ENCODE assay signal across 23 mouse cellular contexts in genomic region chr15:84126871-84127270, GRCm38 (mm10). TPM values are rescaled to one million over a fixed set of nuclear protein-coding genes. Genes with fewer than 3 reads are reported as not detected.
DNase-seq lines count a peak whose midpoint lies in the region; TF ChIP-seq lines count a peak whose summit lies in the region.
"Had no signal": no experiment of that assay in that cellular context is flagged by ENCODE, and none has a peak within 500 bp of the region (broad histone marks: within the 10 kb centered on the region; RNA-seq: fewer than 3 reads in every experiment).

No protein-coding gene starts in this region.

- H3K4me3 ChIP-seq in liver, adult 2 months (ENCODE audit: insufficient read depth, low read depth, low read length), result no peak overlapping the region
- no peak overlapping the region for H3K4me3 ChIP-seq in ES-Bruce4 (ENCODE audit: low read depth, low read length)
- H3K4me3 ChIP-seq in bone marrow, adult 2 months (replicated peaks; ENCODE audit: control insufficient read depth, low read depth, low read length), result no peak overlapping the region
- H3K4me3 ChIP-seq in megakaryocyte, embryonic 14.5 days (replicated peaks), result peak overlapping the region; percentile 42
- H3K4me3 ChIP-seq: embryonic facial prominence, embryonic 13.5 days; forebrain, embryonic 10.5 days; neural tube, embryonic 12.5 days had no signal

- no peak for TF ChIP-seq EP300 in ES-Bruce4 (IDR thresholded peaks at IDR 0.05; ENCODE audit: insufficient read depth, low read depth, low read length)

- 54% methylated on average over 5 of the region's 5 CpGs for WGBS in liver, adult 2 months
- 8% methylated on average over 5 of the region's 5 CpGs for WGBS in bone marrow, adult 2 months

- H3K9me3 ChIP-seq in ES-Bruce4 (replicated peaks; ENCODE audit: control insufficient read depth, insufficient read depth, low read length, poor library complexity, severe bottlenecking), result no peaks in the 10 kb centered on the region
- no peaks in the 10 kb centered on the region for H3K9me3 ChIP-seq in megakaryocyte, embryonic 14.5 days
- H3K9me3 ChIP-seq: embryonic facial prominence, embryonic 13.5 days; forebrain, embryonic 10.5 days; neural tube, embryonic 12.5 days had no signal

- H3K27me3 ChIP-seq in liver, adult 2 months (ENCODE audit: control insufficient read depth, insufficient read depth, low read length), result no peaks in the 10 kb centered on the region
- no peaks in the 10 kb centered on the region for H3K27me3 ChIP-seq in ES-Bruce4 (ENCODE audit: control insufficient read depth, insufficient read depth, low read length, poor library complexity, severe bottlenecking)
- H3K27me3 ChIP-seq in megakaryocyte, embryonic 14.5 days (replicated peaks), result peaks cover 52% of the 10 kb centered on the region
- H3K27me3 ChIP-seq: embryonic facial prominence, embryonic 13.5 days; neural tube, embryonic 12.5 days had no signal

- no peak for DNase-seq in liver, adult 2 months (ENCODE audit: extremely low read depth, low read depth, low spot score)
- no peak for DNase-seq in liver
- DNase-seq in left cerebral cortex, adult 11 months (ENCODE audit: low spot score), result no peak
- no peak for DNase-seq in T-cell, adult 2 months (ENCODE audit: low spot score)
- DNase-seq: adrenal gland, postnatal 10 days; heart, adult 18-20 months; lung, embryonic 14.5 days; midbrain, embryonic 14.5 days; retina, postnatal 1 day; thymus, postnatal 4 days had no signal

- TF ChIP-seq CTCF in liver, adult 2 months (IDR thresholded peaks at IDR 0.05; ENCODE audit: low read depth, low read length), result 0 out of 2 replicates have a peak, but pooled peaks have one; percentile 11
- TF ChIP-seq CTCF in ES-Bruce4 (IDR thresholded peaks at IDR 0.05; ENCODE audit: low read depth, low read length), result peak; percentile 72
- TF ChIP-seq CTCF in bone marrow, adult 2 months (IDR thresholded peaks at IDR 0.05; ENCODE audit: control insufficient read depth, insufficient read depth, low read length), result 0 out of 2 replicates have a peak, but pooled peaks have one; percentile 1

- no peak overlapping the region for H3K27ac ChIP-seq in liver, adult 2 months (replicated peaks; ENCODE audit: insufficient read depth, low read depth, low read length)
- H3K27ac ChIP-seq in ES-Bruce4 (ENCODE audit: insufficient read depth, low read length), result no peak overlapping the region
- H3K27ac ChIP-seq in bone marrow, adult 2 months (ENCODE audit: control insufficient read depth, insufficient read depth, low read depth, low read length, poor library complexity), result no peak overlapping the region; the same call in 1 of the 2 replicates
- H3K27ac ChIP-seq: embryonic facial prominence, embryonic 13.5 days; forebrain, embryonic 10.5 days; neural tube, embryonic 12.5 days had no signal

- peaks cover 6% of the 10 kb centered on the region; the same call in 1 of the 2 replicates for H3K4me1 ChIP-seq in liver, adult 2 months (ENCODE audit: control insufficient read depth, insufficient read depth, low read length)
- H3K4me1 ChIP-seq in ES-Bruce4 (ENCODE audit: control insufficient read depth, insufficient read depth, low read length), result no peaks in the 10 kb centered on the region
- no peaks in the 10 kb centered on the region; the same call in 1 of the 2 replicates for H3K4me1 ChIP-seq in bone marrow, adult 2 months (ENCODE audit: control insufficient read depth, insufficient read depth, low read length)
- H3K4me1 ChIP-seq in megakaryocyte, embryonic 14.5 days, result peaks cover 12% of the 10 kb centered on the region
- H3K4me1 ChIP-seq: embryonic facial prominence, embryonic 13.5 days; neural tube, embryonic 12.5 days had no signal

- no peak for TF ChIP-seq POLR2A in liver, adult 2 months (IDR thresholded peaks at IDR 0.05; ENCODE audit: extremely low read depth, insufficient read depth, low read length)
- no peak for TF ChIP-seq POLR2A in ES-Bruce4 (IDR thresholded peaks at IDR 0.05; ENCODE audit: insufficient read depth, low read length)
- no peak for TF ChIP-seq POLR2A in bone marrow, adult 2 months (IDR thresholded peaks at IDR 0.05; ENCODE audit: borderline replicate concordance, control insufficient read depth, low read depth, low read length)

- no peaks in the 10 kb centered on the region for H3K36me3 ChIP-seq in liver, adult 2 months (ENCODE audit: control insufficient read depth, insufficient read depth, low read length)
- no peaks in the 10 kb centered on the region for H3K36me3 ChIP-seq in ES-Bruce4 (ENCODE audit: control insufficient read depth, insufficient read depth, low read length, poor library complexity, severe bottlenecking)
- no peaks in the 10 kb centered on the region for H3K36me3 ChIP-seq in megakaryocyte, embryonic 14.5 days (replicated peaks; ENCODE audit: low read length)
- H3K36me3 ChIP-seq: embryonic facial prominence, embryonic 13.5 days; forebrain, embryonic 10.5 days; neural tube, embryonic 12.5 days had no signal

- no peaks in the 10 kb centered on the region for H3K79me2 ChIP-seq in liver, adult 2 months (ENCODE audit: control insufficient read depth, insufficient read depth, low read length)

- no peak overlapping the region for H3K9ac ChIP-seq in liver, adult 2 months (ENCODE audit: low read depth, low read length)
- H3K9ac ChIP-seq in ES-Bruce4 (ENCODE audit: low read depth, poor library complexity, severe bottlenecking), result no peak overlapping the region
- H3K9ac ChIP-seq: embryonic facial prominence, embryonic 13.5 days; lung, embryonic 14.5 days; neural tube, embryonic 12.5 days had no signal

RNA-seq across cellular contexts. Expression of gene Pnpla5, which starts 3.9 kb away (rescaled TPM):
- total RNA-seq in liver, adult 2 months (2014; rRNA removed), result 0.07 and 0.28 TPM in 2 replicates
- 0.13 TPM in 1 of 2 replicates, not detected in the other for polyA plus RNA-seq in liver, adult 2 months (2012; rRNA removed)
- polyA plus RNA-seq in ES-Bruce4 (2011; ENCODE audit: insufficient read depth, insufficient read length, low read depth, missing spikeins), result not detected in 2 replicates
- polyA plus RNA-seq in bone marrow, adult 2 months (2011; ENCODE audit: insufficient read depth, insufficient read length, low replicate concordance, missing spikeins), result not detected in 2 replicates
- polyA plus RNA-seq in megakaryocyte, embryonic 14.5 days (2012; ENCODE audit: insufficient read depth, low replicate concordance), result not detected in 2 replicates
- total RNA-seq: heart, adult 18-20 months; heart, postnatal 14 days; layer of hippocampus, postnatal 10 days; left cerebral cortex, postnatal 25 days had no signal
- polyA plus RNA-seq: embryonic facial prominence, embryonic 13.5 days; forebrain, embryonic 10.5 days; inflammation-experienced regulatory T-cells, adult 6 months; kidney, embryonic 14.5 days; lung, embryonic 14.5 days; midbrain, embryonic 14.5 days; neural tube, embryonic 12.5 days; spleen, adult 2 months; testis, adult 2 months had no signal

RNA-seq across cellular contexts. Expression of gene Sult4a1, which starts 21.3 kb away (rescaled TPM):
- 0.13 TPM in 1 of 2 replicates, not detected in the other for total RNA-seq in liver, adult 2 months (2014; rRNA removed)
- 0.06 TPM in 1 of 2 replicates, not detected in the other for polyA plus RNA-seq in liver, adult 2 months (2012; rRNA removed)
- 16.2 and 17.6 TPM in 2 replicates for polyA plus RNA-seq in ES-Bruce4 (2011; ENCODE audit: insufficient read depth, insufficient read length, low read depth, missing spikeins)
- 1.7 TPM in 1 of 2 replicates, not detected in the other for polyA plus RNA-seq in bone marrow, adult 2 months (2011; ENCODE audit: insufficient read depth, insufficient read length, low replicate concordance, missing spikeins)
- polyA plus RNA-seq in megakaryocyte, embryonic 14.5 days (2012; ENCODE audit: insufficient read depth, low replicate concordance), result not detected in 2 replicates

RNA-seq across cellular contexts. Expression of gene Pnpla3, which starts 40.8 kb away (rescaled TPM):
- total RNA-seq in liver, adult 2 months (2014; rRNA removed), result 1.2 and 2.6 TPM in 2 replicates
- polyA plus RNA-seq in liver, adult 2 months (2012; rRNA removed), result 4.7 and 10.6 TPM in 2 replicates
- polyA plus RNA-seq in ES-Bruce4 (2011; ENCODE audit: insufficient read depth, insufficient read length, low read depth, missing spikeins), result 0.61 and 0.68 TPM in 2 replicates
- 0.74 TPM in 1 of 2 replicates, not detected in the other for polyA plus RNA-seq in bone marrow, adult 2 months (2011; ENCODE audit: insufficient read depth, insufficient read length, low replicate concordance, missing spikeins)
- not detected in 2 replicates for polyA plus RNA-seq in megakaryocyte, embryonic 14.5 days (2012; ENCODE audit: insufficient read depth, low replicate concordance)

Comparison
In these comparisons a context has a peak if more than half of its experiments do, and no peak if none do; other contexts are left out.
1. CTCF ChIP-seq: peak in every context shown above with its lines; median percentile 72 in ES-Bruce4; 11 in liver, adult 2 months; 1 in bone marrow, adult 2 months.